Mouse (Mus musculus) heart, postnatal 14 days (tissue): ENCODE data around the gene Eral1. TPM values are rescaled to one million over a fixed set of nuclear protein-coding genes. Genes with fewer than 3 reads are reported as not detected.

Experiments used
- DNase-seq, 2 experiments: peaks; one replicate each; pipeline ENCODE4 v3.0.0; 2021 to 2022
- intact Hi-C: fragments of 180-260 bp; cut with DNase I; formaldehyde crosslinking; loops from one replicate; pipeline ENCODE4 v1.15.1; 2025
- long read RNA-seq, 2 experiments: library from polyadenylated mRNA; stranded (forward); transcript quantifications; one replicate each; pipeline ENCODE4 v2.0.0; 2021
- total RNA-seq, 2 experiments: library from RNA; stranded (reverse); gene quantifications; 2 replicates each; pipeline ENCODE4 v1.2.3; 2021

Gene Eral1
- 10 to 100 TPM; 22.2 to 25.6 TPM for total RNA-seq
- long read RNA-seq, experiment 1, transcript Eral1-201 (10 exons, 2,014 nt), result major isoform, 17 of 25 reads
- long read RNA-seq, experiment 1, partial matches to known transcripts, result 0 of 25 reads
- long read RNA-seq, experiment 1, other reads (novel, unspliced or antisense), result 5 of 25 reads
- long read RNA-seq, experiment 2, transcript Eral1-201 (10 exons, 2,014 nt), result major isoform, 22 of 28 reads
- long read RNA-seq, experiment 2, partial matches to known transcripts, result 0 of 28 reads
- long read RNA-seq, experiment 2, other reads (novel, unspliced or antisense), result 6 of 28 reads

DNA sequence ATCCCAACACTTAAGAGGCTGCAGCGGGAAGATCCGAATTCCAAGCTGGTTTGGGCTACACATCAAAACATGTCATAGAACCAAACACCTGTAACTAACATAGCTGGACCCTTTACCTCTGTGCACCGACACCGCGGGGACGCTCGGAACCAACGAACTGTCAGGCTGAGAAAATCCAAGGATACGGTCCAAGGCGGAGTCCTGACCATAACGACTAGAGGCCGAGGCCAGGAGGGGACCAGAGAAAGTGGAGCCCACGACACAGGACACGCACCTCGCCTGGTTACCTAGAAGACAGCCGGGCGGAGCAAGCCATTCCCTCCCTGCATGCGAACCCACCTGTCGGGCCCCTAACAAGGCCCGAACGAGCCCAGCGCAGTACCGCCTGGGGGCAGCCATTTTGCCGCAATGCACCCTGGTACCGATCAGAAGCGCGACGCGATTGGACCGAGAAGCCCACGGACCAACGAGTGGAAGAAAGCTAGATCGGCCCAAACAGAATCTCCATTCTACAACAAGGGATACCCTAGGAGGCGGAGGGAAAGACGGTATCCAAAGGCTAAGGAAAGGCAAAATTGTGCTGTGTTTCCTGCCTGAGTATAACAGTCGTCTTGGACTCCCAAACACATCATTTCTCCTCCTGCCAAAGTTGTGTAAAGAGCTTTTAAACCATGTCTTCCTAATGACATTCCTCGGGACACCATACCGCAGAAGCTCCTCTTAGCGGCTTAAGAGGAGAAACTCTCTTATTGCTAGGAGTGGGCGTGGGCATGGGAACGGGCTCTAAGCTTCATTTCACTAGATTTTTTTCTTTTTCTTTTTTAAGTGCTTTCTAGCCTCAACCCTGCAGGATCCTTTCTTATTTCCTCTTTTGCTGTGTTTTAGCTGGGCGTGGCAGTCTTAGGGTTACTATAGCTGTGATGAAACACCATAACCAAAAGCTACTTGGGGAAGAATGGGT lies at the start of gene Eral1:
TSS of gene Eral1 (minus strand) at position 423 of the 961 bp plus-strand sequence.
- DNase-seq, result peak; percentile 82 to 85
- intact Hi-C loops, result loop anchor here (5.0 kb wide), 1 partner anchor 67 kb away; no protein-coding TSS in a partner anchor

DNA sequence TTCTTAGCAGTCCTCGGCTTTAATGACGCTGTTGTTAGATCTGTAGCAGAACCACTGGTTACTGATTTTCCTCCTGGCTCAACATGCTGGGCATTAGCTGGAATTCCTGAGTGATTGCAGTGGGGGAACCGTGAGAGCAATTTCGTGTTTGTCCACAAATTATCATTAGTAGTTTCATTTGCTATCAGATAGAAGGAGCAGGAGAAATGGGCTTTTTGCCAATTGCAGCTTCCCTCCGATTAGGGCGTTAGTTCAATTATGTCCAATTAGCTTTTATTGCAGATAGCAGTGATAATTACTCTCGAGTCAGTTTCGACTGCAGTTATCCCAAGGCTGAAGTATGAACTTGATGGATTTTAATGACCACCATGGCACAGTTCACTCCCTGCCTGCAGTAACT lies 49.3 kb upstream of the Eral1 start:
- no peak for DNase-seq

DNA sequence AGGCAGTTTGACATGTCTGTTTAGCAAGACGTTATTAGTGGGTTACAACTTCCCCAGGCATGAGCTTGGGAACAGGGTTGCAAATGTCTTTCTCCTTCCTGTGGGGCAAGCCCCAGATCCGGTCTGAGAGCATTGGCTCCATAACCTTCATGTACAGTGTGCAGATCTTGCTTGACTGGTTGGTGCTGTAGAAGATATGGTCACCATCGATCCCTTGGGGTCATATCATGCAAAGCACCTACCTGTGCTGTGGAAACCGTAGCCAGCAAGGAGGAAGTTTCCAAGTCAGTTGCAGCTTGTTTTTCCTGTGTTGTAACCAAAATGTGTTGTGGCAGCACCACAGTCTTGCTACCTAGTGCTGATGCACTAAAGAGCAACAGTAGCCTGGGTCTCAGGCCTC lies 46.6 kb upstream of the Eral1 start:
- intact Hi-C loops, result no loop called here
- no peak for DNase-seq

More for the DNA sequence above, 49.3 kb upstream of the Eral1 start:
- intact Hi-C loops, result no loop called here

DNA sequence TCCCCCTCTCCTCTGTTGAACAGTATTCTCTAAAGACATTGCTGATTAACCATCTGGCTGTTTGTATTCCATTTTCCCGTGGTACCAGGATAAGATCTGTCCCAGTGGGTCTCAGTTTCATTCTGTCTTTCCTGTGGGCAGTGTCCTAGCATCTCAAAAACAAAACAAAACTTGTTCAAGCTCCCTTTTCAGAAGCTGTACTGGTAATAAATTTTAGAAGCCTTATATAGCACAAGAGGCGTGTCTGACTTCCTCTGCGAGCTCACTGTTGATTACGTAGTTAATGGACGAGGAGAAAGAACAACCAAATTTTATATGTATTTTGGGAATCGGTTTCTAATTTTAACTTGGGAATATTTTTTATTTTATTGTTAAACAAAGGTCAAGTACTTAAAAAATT lies 45.5 kb upstream of the Eral1 start:
- no peak for DNase-seq
- intact Hi-C loops, result no loop called here

DNA sequence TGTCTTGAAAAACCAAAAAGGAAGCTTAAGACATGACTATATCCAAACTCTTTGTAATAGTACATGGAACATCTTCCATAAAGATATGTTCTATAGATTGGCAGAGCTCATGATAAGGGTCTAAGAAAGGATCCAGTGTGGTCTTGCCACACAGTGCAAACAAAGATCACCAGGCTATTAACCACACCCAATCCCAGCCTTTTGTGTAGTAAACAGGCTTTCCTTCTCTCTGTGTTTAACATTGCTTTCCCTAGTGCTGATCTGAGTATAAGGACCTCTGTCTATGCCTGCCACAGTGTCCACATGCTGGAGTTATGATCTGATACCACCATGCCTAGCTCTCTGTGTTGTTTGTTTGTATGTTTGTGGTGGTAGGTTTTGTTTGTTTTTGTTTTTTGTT lies 43.6 kb upstream of the Eral1 start:
- no peak for DNase-seq
- intact Hi-C loops, result no loop called here

DNA sequence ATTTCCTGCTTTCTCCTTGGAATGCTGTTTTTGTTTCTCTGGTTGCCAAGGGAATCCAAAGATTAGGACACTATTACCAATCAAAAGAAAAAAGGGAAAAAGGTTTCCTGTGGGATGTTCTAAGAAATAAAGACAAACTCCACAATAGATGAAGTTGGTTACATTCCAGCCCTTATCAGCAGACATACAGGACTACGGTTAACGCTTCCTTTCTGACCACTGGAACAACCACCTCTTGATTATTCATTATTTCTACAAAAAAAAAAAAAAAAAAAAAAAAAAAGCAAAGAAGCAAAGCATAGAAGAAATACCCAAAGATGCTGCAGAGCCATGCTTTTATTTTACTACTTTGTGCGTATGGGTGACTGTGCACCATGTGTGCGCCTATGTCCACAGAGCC lies 42.6 kb upstream of the Eral1 start:
- intact Hi-C loops, result no loop called here
- DNase-seq, result no peak

DNA sequence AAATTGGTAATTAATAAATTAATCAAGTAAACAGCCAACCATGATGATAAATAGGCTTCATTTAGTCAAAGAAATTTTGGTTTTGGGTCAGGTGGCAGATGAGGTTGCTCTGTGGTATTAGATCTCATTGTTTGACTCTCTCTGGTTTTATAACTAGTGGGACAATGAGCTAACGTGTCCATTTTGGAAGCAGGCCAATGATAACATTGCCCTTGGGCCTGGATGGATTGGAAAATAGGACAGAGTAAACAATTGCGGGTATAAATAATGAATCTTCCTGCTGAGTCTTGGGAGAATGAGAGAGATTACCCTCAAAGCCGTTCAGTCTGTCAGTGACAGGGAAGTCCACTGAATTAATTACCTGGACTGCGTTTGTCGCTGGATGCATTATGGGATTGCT lies 41.0 kb upstream of the Eral1 start:
- DNase-seq, result peak in 1 of 2 experiments; percentile 36
- intact Hi-C loops, result no loop called here

DNA sequence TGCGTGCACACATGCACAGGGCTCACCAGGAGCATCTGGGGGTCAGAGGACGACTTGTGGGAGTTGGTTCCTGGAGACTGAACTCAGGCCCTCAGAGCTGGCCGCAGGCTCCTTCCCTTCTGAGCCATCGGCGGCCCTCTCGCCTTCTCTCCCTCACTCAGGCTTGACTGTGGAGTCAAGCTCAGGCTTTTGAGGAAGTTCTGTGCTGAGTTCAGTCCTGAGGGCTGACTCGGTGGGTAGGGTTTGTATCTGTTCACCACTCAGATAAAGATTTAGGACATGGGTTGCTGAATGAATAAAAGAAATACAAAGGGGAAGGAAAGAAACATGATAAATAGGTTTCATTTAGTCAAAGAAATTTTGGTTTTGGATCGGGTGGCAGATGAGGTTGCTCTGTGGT lies 39.7 kb upstream of the Eral1 start:
- no peak for DNase-seq
- intact Hi-C loops, result no loop called here

DNA sequence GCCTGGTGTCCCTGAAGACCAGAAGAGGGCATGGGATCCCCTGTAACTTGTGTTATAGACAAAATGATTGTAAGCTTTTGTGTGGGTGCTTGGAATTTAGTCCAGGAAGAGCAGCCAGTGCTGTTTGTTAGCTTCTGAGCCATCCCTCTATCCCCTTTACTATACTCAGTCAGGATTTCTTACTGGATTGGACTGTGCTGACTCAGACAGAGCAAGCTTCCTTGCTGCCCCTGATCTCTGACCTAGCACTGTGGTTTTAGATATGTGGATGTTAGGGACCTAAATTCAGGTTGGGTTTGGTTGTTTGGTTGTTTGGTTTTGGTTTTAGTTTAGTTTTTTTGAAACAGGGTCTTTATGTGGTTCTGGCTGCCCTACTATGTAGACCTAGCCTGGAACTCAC lies 38.3 kb upstream of the Eral1 start:
- no peak for DNase-seq
- intact Hi-C loops, result no loop called here

DNA sequence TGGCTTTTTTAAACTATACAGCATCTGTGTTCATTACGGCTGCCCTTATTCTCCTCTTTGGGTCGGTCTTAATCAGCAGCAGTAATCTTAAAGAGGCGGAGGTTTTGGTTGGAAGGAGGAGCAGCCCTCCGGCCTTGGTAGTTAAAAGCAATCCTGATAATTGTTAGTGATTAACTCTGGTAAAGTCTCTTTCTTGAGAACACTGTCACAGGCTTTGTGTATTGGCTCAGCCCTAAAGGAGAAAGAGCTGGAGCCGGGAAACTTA lies 35.9 kb upstream of the Eral1 start:
- no peak for DNase-seq
- intact Hi-C loops, result no loop called here

DNA sequence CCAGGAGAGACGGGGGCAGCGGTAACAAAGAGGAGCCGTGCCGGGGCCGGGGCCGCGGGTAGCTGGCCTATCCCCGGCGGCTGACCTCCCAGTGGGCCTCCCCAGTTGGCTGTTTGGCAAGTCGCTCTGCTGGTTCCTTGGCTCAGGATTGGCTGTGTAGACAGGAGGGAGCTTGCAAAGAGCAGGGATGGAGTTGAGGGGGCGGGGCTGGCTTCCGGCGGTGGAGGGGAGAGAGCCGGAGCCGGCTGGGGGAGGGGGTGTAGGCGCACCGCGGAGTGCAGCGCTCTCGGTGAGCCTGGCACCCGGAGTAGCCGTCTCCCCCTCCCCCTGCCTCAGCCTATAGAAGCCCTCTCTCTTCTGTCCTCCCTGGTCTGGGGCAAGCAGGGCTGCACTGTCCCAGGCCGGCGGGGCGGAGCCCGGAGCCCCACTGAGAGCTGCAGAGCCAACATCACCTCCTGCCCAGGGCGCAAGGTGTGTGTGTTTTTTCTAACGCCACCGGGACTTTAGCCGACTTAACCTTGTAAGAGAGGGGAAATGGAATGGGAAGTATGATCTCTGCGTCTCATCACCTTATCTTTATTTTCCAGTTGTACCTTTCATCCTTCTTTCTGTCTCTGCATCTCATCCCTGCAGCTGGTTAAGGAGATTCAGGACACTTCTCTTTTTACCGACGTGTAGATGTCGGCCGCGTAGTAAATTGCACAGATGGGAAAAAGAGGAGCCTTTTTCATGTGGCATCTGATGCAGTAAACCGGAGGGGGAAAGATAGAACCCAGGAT lies 35.4 kb upstream of the Eral1 start:
- intact Hi-C loops, result loop anchor here (2.0 kb wide), 1 partner anchor 21 kb away; the partner anchor contains the start of gene Fam222b
- DNase-seq, result peak; percentile 91 to 94

DNA sequence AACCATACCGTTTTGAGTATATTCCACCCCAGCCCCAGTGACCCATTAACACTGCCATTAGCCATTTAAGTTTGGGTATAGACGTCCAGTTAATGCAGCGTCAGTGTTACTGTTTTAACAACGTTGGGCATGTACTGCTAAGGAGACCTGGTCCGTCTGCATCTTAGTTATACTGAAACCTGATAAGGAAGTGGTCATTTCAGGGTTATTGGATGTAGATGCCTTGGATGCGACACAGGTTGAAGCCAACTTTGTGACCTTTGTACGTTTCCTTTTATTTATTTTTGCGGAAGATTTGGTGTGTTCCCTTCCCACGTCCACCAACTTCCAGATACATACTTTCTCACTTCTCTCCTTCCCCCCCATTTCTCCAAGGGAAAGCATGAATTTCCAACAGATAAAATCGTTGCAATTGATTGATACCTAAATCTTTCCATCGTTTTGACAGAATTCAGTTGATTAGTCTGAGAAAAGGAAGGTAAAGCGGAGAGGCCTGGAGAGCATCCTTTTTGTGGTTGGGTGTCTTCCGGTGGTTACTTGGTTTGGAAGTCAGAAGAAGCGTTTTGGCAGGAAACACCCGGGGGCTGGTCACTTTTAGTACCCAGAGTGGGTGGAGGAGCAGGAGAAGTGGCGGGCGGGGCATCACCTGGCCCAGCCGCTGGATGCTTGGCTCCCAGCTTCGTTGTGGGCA lies 34.6 kb upstream of the Eral1 start:
- intact Hi-C loops, result loop anchor here (2.0 kb wide), 1 partner anchor 20 kb away; the partner anchor contains the start of gene Fam222b
- DNase-seq, result no peak

DNA sequence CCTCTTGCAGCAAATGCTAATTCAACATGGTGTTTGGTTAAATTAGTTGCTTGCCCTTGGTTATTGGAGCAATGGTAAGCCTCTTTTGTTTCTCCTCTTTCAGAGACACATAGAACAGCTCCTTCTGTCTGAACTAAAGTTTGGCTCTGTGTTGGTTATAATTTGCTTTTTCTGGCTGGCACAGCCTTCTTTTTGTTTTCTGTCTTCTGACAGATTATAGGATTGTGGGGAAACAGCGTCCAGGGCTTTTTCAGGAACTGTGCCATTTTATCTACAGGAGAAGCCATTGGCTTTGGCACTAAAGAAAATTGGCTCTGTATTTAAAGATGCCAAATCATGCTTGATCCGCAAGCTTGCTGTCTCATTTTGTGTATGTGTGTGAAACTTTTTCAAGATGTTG lies 33.4 kb upstream of the Eral1 start:
- intact Hi-C loops, result loop anchor here (2.0 kb wide), 1 partner anchor 19 kb away; the partner anchor contains the start of gene Fam222b
- no peak for DNase-seq

DNA sequence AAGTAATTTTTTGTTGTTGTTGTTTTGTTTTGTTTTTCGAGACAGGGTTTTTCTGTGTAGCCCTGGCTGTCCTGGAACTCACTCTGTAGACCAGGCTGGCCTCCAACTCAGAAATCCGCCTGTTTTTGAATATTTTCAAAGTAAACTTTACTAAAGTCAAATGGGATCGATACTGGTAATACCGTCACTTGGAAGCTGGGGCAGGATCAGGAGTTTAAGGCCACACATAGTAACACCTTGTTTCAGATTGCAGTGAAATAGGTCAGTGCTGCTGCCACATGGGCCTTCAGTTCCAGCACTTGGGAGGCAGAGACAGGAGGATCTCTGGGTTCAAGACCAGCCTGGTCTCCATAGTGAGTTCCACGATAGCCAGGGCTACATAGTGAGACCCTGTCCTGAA lies 24.3 kb upstream of the Eral1 start:
- intact Hi-C loops, result no loop called here
- DNase-seq, result no peak

DNA sequence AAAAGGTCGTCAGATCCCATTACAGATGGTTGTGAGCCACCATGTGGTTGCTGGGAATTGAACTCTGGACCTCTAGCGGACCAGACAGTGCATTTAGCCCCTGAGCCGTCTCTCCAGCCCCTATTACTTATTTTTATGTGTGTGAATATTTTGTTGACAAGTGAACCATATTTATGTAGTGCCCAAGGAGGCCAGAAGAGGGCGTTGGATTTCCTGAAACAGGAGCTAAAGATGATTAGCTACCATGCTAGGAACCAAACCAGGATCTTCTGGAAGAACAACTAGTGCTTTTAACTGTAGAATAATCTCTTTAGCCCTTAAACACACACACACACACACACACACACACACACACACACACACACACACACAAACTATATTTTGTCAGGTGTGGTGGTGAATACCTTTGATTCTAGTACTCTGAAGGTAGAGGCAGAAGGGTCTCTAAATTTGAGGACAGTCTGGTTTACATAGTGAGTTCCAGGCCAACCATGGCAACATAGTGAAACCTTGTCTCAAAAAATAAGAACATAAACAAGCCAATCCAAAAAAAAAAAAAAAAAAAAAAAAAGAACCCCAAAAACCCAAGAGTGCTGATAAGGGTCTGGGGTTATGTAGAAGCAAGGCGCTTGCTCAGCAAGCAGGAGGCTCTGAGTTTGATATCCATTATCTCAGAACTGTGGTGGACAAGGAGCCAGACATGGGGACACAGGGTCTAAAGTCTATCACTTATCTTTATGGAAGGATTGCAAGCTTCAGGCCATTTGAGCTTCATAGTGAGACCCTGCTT lies 23.0 kb upstream of the Eral1 start:
- intact Hi-C loops, result no loop called here
- DNase-seq, result no peak

DNA sequence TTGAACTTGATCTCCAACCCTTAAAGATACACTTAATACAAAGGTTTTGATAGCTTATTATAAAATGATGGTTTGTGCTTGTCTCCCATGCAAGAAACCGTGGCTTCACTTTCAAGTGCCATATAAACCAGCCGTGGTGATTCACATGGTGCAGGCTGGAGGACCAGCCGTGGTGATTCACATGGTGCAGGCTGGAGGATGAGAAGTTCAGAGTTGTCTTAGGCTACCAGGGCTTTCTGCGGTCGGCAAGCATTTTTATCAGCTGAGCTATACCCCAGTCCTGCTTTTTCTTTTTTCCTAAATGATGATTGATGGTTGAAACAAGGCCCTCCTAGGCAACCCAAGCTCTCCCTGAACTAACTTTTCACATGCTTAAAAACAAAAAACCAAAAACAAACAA lies 22.0 kb upstream of the Eral1 start:
- intact Hi-C loops, result no loop called here
- no peak for DNase-seq

DNA sequence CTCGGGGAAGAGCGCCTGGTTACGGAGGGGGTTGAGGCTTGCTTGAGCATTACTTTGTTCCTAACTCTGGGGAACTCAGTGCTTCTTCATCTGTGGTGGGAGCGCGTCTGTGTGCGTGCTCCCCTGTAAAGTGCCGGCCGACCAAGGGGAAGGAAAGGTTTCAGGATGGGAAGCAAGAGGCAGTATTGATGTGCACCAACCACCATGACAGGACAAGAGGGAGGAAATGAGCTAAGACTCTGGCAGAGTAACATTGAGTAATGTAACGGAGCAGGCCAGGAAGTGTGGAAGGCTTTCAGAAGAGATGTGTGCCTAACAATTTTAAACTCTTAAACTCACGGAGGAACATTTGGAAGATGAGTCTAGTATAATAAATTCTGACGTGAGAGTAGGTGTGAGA lies 20.6 kb upstream of the Eral1 start:
- DNase-seq, result no peak
- intact Hi-C loops, result no loop called here

DNA sequence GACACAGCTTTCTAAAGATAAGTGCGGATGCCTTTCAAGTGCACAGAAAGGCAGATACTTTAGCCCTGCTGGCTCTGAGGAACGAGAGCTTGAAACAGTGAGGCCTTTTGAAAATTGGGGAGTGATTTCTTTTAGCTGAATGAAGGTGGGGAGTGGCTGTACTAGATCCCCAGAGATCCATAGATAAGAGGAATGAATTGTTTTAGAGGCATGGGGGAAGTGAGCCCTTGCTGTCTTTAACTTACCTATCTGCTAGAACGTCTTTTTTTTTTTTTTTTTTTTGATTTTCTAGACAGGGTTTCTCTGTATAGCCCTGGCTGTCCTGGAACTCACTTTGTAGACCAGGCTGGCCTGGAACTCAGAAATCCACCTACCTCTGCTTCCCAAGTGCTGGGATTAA lies 16.9 kb upstream of the Eral1 start:
- no peak for DNase-seq

DNA sequence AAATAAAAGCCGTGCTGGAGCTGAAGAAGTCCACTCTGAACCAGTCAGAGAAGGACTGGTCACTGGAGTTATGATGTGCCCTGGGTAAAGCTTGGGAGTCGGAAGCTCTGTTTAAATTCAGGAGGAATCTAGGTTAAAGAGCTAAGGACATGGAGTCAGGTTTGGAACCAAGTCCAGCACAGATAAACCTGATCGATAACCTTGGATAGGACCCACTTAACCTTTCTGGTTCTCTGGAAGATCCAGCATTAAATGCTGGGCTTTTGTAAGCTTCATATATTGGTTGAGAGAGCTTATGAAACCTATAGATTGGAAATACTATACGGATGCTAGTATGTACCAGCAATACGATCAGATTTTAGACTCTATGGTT lies 14.9 kb upstream of the Eral1 start:
- DNase-seq, result no peak
- intact Hi-C loops, result loop anchor here (2.0 kb wide), 1 partner anchor 20 kb away; no protein-coding TSS in a partner anchor

More for the DNA sequence above, 16.9 kb upstream of the Eral1 start:
- intact Hi-C loops, result no loop called here
